In genomic region chr11:34308731-34309130, GRCm38 (mm10) we compare ENCODE assay signal across 29 mouse cellular contexts. TPM values are rescaled to one million over a fixed set of nuclear protein-coding genes. Genes with fewer than 3 reads are reported as not detected.
"Had no signal": no experiment of that assay in that cellular context is flagged by ENCODE, and none has a peak within 500 bp of the region (broad histone marks: within the 10 kb centered on the region; RNA-seq: fewer than 3 reads in every experiment).

No protein-coding gene starts in this region.

- H3K9ac ChIP-seq: heart, embryonic 13.5 days; heart, embryonic 15.5 days; hindbrain, embryonic 13.5 days; hindbrain, embryonic 15.5 days; kidney, embryonic 15.5 days; limb, embryonic 13.5 days; limb, embryonic 15.5 days; liver, embryonic 12.5 days; liver, embryonic 14.5 days had no signal

- H3K4me2 ChIP-seq: heart, embryonic 11.5 days; heart, embryonic 13.5 days; heart, embryonic 15.5 days; hindbrain, embryonic 13.5 days; hindbrain, embryonic 15.5 days; kidney, embryonic 15.5 days; limb, embryonic 13.5 days; limb, embryonic 15.5 days; liver, embryonic 12.5 days had no signal

- H3K36me3 ChIP-seq: heart, embryonic 13.5 days; heart, embryonic 15.5 days; hindbrain, embryonic 13.5 days; hindbrain, embryonic 15.5 days; kidney, embryonic 15.5 days; limb, embryonic 13.5 days; limb, embryonic 15.5 days; liver, embryonic 12.5 days had no signal

- H3K27me3 ChIP-seq: heart, embryonic 13.5 days; heart, embryonic 15.5 days; hindbrain, embryonic 15.5 days; kidney, embryonic 15.5 days; limb, embryonic 15.5 days; liver, embryonic 12.5 days had no signal

- H3K27ac ChIP-seq: heart, adult 2 months; heart, embryonic 13.5 days; heart, embryonic 15.5 days; hindbrain, embryonic 13.5 days; hindbrain, embryonic 15.5 days; hindbrain, postnatal 0 days; kidney, embryonic 15.5 days; kidney, postnatal 0 days; layer of hippocampus, adult 2 months; limb, embryonic 13.5 days; limb, embryonic 15.5 days; liver, embryonic 12.5 days; liver, embryonic 14.5 days had no signal

- H3K9me3 ChIP-seq: heart, embryonic 13.5 days; heart, embryonic 15.5 days; hindbrain, embryonic 13.5 days; hindbrain, embryonic 15.5 days; kidney, embryonic 15.5 days; limb, embryonic 13.5 days; limb, embryonic 15.5 days; liver, embryonic 12.5 days had no signal

- H3K4me3 ChIP-seq: heart, adult 2 months; heart, embryonic 13.5 days; heart, embryonic 15.5 days; hindbrain, embryonic 13.5 days; hindbrain, embryonic 15.5 days; kidney, embryonic 15.5 days; layer of hippocampus, adult 2 months; limb, embryonic 13.5 days; limb, embryonic 15.5 days; liver, embryonic 12.5 days had no signal

- DNase-seq: gastrocnemius, postnatal 14 days; gastrocnemius, postnatal 36 days; heart, adult 11 months; heart, adult 2 months; heart, postnatal 14 days; heart, postnatal 36 days; kidney, adult 11 months; kidney, adult 2 months; kidney, adult 9 months; kidney, postnatal 25 days; kidney, postnatal 4 days; layer of hippocampus, postnatal 36 days; left cerebral cortex, postnatal 4 days had no signal

- H3K4me1 ChIP-seq: heart, embryonic 13.5 days; heart, embryonic 15.5 days; hindbrain, embryonic 13.5 days; hindbrain, embryonic 15.5 days; limb, embryonic 15.5 days had no signal

- ATAC-seq: hindbrain, postnatal 0 days; intestine, embryonic 16.5 days; liver, embryonic 12.5 days had no signal

RNA-seq across cellular contexts. Expression of gene Fam196b, which starts 5.9 kb away (rescaled TPM):
- total RNA-seq: heart, adult 2 months; heart, postnatal 14 days; heart, postnatal 36 days; liver, adult 2 months had no signal
- polyA plus RNA-seq: heart, postnatal 0 days; liver, adult 2 months had no signal
